Mouse (Mus musculus): ENCODE data around the gene Dhx58. TPM values are rescaled to one million over a fixed set of nuclear protein-coding genes. Genes with fewer than 3 reads are reported as not detected.

Gene Dhx58
- polyA plus RNA-seq, 1 experiment from 2014 or later = 2.7 TPM

DNA sequence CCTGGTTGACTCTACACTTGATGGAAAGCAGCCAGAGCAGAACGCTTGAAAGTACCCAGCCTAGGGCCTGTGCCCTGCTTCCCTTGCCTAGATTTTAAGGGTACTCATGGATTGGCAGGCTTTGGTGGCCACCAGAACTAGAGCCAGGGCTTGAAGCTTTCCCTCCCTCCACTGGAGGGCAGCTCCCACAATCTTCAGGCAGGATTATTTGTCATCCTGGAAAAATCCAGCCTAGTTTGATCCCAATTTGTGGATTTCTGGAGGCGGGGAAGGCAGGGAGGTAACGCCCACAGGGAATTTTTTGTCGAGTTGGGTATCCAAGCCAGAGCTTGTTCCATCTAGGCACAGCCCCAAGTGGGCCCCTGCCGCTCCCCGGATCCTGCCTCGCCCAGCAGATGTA lies 13.7 kb downstream of the Dhx58 start:
- WGBS = 80% methylated on average over 7 of the region's 7 CpGs

DNA sequence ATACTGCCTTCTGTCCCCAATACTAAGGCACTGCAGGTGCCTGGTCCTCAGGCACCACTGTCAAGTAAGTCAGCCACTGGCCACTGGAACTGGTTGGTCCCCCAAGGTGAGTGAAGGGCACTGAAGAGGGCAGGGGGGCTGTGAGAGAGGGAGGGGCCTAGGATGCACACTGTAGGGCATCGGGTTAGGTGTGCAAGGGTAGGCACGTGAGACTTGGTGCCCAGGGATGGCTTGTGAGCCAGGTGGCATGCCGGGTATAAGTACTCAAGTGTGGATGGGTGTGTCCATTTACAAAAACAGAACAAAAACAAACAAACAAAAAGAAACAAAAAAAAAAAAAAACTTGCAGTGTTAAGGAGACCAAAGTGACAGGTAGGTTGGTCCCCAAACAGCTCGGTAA lies 15.6 kb downstream of the Dhx58 start:
- WGBS = 77% methylated on average over 4 of the region's 4 CpGs
- ATAC-seq (ENCODE audit: low FRiP score) = no peak
- Histone ChIP-seq H3K4me1 (peaks cover 14% of the 10 kb centered on the region), H3K27ac (no peak overlapping the region), H3K27me3 (peaks cover 34% of the 10 kb centered on the region), H3K36me3 (no peaks in the 10 kb centered on the region), H3K4me2 (replicated peaks) (no peak overlapping the region), H3K4me3 (no peak overlapping the region), H3K9ac (no peak overlapping the region), H3K9me3 (replicated peaks) (no peaks in the 10 kb centered on the region)

More for the DNA sequence above, 13.7 kb downstream of the Dhx58 start:
- H3K4me1 ChIP-seq = peaks cover 14% of the 10 kb centered on the region
- H3K4me3 ChIP-seq = no peak overlapping the region
- no peak overlapping the region for H3K9ac ChIP-seq
- ATAC-seq (ENCODE audit: low FRiP score) = no peak
- H3K4me2 ChIP-seq (replicated peaks) = no peak overlapping the region
- H3K27ac ChIP-seq = no peak overlapping the region
- H3K9me3 ChIP-seq (replicated peaks) = no peaks in the 10 kb centered on the region
- H3K27me3 ChIP-seq = peaks cover 34% of the 10 kb centered on the region
- no peaks in the 10 kb centered on the region for H3K36me3 ChIP-seq

DNA sequence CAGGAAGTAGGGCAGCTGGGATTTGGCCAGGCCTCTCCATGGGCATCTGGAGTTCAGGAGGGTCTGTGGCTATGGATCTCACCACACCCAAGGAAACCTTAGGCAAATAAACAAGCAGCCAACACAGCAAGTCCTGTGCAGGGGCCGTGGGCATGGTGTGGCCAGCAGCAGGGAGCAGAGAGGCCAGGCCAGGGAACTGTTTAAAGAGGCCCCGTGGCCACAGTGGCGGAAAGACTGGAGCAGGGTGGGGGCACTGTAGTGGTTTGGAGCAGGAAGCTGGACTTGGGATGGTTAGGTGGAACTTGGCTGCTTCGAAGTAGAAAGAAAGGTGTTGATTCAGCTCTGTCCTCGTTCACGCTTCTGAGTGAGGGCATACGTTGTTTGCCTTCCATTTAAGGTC lies 16.8 kb downstream of the Dhx58 start:
- no peaks in the 10 kb centered on the region for H3K9me3 ChIP-seq (replicated peaks)
- no peak overlapping the region; the same call in 1 of the 2 replicates for H3K9ac ChIP-seq
- no peak overlapping the region for H3K4me2 ChIP-seq (replicated peaks)
- peaks cover 23% of the 10 kb centered on the region for H3K27me3 ChIP-seq
- peaks cover 7% of the 10 kb centered on the region for H3K4me1 ChIP-seq
- no peaks in the 10 kb centered on the region for H3K36me3 ChIP-seq
- no peak overlapping the region for H3K4me3 ChIP-seq
- WGBS = 71% methylated on average over 7 of the region's 7 CpGs
- no peak overlapping the region for H3K27ac ChIP-seq
- no peak for ATAC-seq (ENCODE audit: low FRiP score)

DNA sequence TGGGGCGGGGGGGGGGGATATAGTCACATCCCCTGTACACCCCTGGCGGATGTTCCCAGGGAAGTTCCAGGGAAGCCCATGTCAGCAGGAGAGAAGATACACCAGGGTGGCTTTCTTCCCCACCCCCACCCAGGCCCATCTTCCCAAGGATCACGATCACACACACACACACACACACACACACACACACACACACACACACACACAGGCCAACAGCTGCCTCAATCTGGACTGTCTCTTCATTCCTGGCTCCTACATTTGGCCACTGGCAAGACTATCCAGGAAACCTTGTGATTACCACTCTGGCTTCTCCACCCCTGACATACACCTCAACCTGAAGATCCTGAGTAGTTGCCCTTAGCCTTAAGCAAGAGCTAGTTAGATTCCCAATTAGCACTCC lies 18.7 kb downstream of the Dhx58 start:
- no peak for ATAC-seq (ENCODE audit: low FRiP score)
- Histone ChIP-seq H3K9ac (no peak overlapping the region), H3K4me3 (no peak overlapping the region), H3K9me3 (replicated peaks) (no peaks in the 10 kb centered on the region), H3K36me3 (no peaks in the 10 kb centered on the region), H3K4me2 (replicated peaks) (no peak overlapping the region), H3K27me3 (peaks cover 4% of the 10 kb centered on the region; the same call in 1 of the 2 replicates), H3K4me1 (no peaks in the 10 kb centered on the region), H3K27ac (no peak overlapping the region)
- 78% methylated on average over 2 of the region's 3 CpGs for WGBS

DNA sequence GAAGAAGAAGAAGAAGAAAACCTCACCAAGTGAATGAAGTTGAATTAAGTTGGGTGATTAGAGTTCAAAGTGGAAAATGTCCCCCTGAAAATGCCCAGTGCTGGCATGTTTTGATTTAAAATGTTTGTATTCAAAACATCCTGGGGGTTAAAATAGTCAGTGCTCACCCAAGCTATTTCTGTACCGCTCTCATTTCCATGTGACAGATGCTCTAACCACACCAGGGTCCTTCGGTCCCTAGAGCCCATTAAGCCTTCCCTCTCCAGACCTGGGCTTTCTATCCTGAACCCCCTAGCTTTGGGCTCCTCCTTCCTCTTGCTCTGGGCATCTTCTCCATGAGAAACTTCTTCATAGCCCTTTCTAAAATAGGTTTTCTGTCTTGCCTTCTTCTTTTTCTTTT lies 20.0 kb downstream of the Dhx58 start:
- Histone ChIP-seq H3K27me3 (no peaks in the 10 kb centered on the region), H3K27ac (no peak overlapping the region), H3K36me3 (no peaks in the 10 kb centered on the region), H3K4me2 (replicated peaks) (no peak overlapping the region), H3K9me3 (replicated peaks) (no peaks in the 10 kb centered on the region), H3K4me1 (no peaks in the 10 kb centered on the region), H3K4me3 (no peak overlapping the region), H3K9ac (no peak overlapping the region)
- ATAC-seq (ENCODE audit: low FRiP score) = no peak
- WGBS = 77% methylated on average over 2 of the region's 2 CpGs

DNA sequence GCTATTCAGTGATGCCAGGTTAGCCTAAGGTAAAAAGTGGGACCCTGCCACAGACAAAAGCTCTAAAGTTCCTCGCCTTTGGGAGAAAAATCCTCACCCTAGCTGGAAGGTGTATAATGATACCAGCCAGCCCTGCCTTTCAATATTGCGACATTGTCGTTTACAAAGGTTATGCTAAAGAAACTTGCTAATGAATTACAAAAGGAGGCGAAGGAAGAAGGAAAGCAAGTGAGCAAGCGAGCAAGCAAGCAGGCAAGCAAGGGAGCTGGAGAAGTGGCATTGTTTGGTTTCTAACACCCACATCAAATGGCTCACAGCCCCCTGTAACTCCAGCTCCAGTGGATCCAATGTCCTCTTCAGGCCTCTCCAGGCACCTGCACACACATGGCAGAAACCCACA lies 21.5 kb downstream of the Dhx58 start:
- Histone ChIP-seq H3K27me3 (no peaks in the 10 kb centered on the region), H3K27ac (no peak overlapping the region), H3K36me3 (no peaks in the 10 kb centered on the region), H3K4me1 (no peaks in the 10 kb centered on the region), H3K4me2 (replicated peaks) (no peak overlapping the region), H3K4me3 (no peak overlapping the region), H3K9me3 (replicated peaks) (no peaks in the 10 kb centered on the region), H3K9ac (no peak overlapping the region)
- ATAC-seq (ENCODE audit: low FRiP score) = no peak
- WGBS = 64% methylated on average over 5 of the region's 5 CpGs

DNA sequence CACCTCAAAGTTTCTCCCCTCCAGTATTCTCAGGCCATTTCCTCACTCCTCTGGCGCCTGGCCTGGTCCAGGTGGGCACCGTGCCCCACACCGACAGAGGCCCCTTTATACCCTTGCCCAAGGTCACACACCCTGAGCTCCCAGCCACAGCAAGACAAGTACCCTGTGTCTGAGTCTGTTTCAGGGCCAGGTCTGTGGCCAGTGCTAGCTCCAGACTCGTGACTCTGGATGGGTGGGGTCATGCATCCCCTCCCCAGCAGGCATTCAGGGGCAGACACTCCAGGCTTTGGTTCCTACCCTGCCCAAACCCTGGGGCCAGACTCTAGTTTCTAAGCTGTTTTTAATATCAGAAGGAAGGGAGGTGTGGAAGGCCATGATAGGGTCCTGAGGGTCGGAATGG lies 22.2 kb downstream of the Dhx58 start:
- Histone ChIP-seq H3K4me2 (replicated peaks) (no peak overlapping the region), H3K9me3 (replicated peaks) (no peaks in the 10 kb centered on the region), H3K4me1 (no peaks in the 10 kb centered on the region), H3K9ac (no peak overlapping the region), H3K36me3 (no peaks in the 10 kb centered on the region), H3K27me3 (no peaks in the 10 kb centered on the region), H3K27ac (no peak overlapping the region), H3K4me3 (no peak overlapping the region)
- no peak for ATAC-seq (ENCODE audit: low FRiP score)
- WGBS = 81% methylated on average over 5 of the region's 5 CpGs

DNA sequence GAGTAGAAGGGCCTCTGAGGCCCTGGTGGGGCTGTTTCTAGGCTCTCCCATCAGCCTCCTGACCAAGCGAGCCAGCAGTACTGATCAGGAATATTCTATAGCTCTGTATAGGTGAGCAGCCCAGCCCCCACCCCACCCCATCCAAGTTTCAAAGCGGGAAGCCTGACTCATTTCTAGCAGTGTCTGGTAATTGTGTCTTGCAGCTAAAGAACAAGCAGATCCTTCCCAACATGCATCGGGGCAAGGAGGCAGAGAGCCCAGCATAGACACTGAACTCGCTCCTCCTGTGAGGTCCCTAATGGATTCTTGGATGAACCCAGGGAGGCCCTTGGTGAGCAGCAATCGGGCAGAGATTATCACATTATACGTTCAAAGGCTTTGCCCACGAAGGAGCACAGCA lies 26.3 kb downstream of the Dhx58 start:
- H3K4me1 ChIP-seq = peaks cover 6% of the 10 kb centered on the region
- H3K27me3 ChIP-seq = peaks cover 18% of the 10 kb centered on the region
- no peak for ATAC-seq (ENCODE audit: low FRiP score)
- H3K9ac ChIP-seq = no peak overlapping the region
- H3K9me3 ChIP-seq (replicated peaks) = no peaks in the 10 kb centered on the region
- no peak overlapping the region for H3K4me2 ChIP-seq (replicated peaks)
- H3K36me3 ChIP-seq = no peaks in the 10 kb centered on the region
- H3K4me3 ChIP-seq = no peak overlapping the region
- 63% methylated on average over 7 of the region's 7 CpGs for WGBS
- no peak overlapping the region for H3K27ac ChIP-seq

DNA sequence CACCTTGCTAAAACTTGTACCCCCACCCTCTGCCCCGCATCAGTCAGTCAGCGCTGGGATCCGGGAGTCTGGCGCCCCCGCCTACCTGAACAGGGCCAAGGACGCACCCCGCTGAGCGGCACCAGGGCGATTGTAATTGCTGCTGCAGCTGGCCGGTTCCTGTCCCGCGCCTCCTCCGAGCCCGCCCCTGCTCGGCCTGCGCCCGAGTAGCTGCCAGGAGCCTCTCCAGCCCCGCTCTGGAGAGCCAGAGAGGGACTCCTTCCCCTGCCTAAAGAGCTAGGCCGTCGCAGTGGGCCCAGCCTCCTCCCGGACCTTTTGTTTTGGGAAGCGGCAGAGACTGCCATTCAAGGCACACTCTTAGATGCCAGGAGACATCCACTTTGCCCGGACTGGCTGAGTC lies 30.9 kb downstream of the Dhx58 start:
- H3K4me1 ChIP-seq = peaks cover 6% of the 10 kb centered on the region
- WGBS = under 1% methylated on average over 20 of the region's 23 CpGs
- peak overlapping the region; percentile 43 for H3K4me2 ChIP-seq (replicated peaks)
- H3K9ac ChIP-seq = peak overlapping the region; percentile 50
- no peak for ATAC-seq (ENCODE audit: low FRiP score)
- peak overlapping the region; percentile 16; the same call in 1 of the 2 replicates for H3K4me3 ChIP-seq
- H3K9me3 ChIP-seq (replicated peaks) = no peaks in the 10 kb centered on the region
- no peak overlapping the region for H3K27ac ChIP-seq
- H3K27me3 ChIP-seq = peaks cover 26% of the 10 kb centered on the region
- H3K36me3 ChIP-seq = no peaks in the 10 kb centered on the region

DNA sequence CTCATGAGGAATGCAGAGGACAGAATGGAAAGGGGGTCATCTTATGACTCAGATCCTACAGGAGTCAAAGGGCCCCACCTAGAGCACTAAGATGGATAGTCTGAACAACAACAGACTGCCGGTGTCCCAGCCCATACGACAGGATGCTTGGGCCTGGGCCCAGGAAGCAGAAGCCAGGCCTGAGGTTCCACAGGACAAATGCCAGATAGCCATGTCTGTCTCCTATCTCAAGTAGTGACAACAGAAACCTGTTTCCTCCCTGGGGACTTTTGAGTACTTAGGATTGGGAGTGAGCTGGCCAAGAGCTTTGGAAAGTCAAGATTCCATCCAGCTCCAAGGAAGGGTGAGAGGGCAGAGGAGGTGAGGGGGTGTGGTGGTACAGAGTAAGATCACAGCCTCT lies 32.1 kb downstream of the Dhx58 start:
- Histone ChIP-seq H3K27ac (no peak overlapping the region), H3K4me3 (no peak overlapping the region), H3K9me3 (replicated peaks) (no peaks in the 10 kb centered on the region), H3K9ac (no peak overlapping the region), H3K27me3 (peaks cover 26% of the 10 kb centered on the region), H3K4me2 (replicated peaks) (no peak overlapping the region), H3K36me3 (no peaks in the 10 kb centered on the region), H3K4me1 (peaks cover 6% of the 10 kb centered on the region)
- 83% methylated on average over 2 of the region's 2 CpGs for WGBS
- no peak for ATAC-seq (ENCODE audit: low FRiP score)

DNA sequence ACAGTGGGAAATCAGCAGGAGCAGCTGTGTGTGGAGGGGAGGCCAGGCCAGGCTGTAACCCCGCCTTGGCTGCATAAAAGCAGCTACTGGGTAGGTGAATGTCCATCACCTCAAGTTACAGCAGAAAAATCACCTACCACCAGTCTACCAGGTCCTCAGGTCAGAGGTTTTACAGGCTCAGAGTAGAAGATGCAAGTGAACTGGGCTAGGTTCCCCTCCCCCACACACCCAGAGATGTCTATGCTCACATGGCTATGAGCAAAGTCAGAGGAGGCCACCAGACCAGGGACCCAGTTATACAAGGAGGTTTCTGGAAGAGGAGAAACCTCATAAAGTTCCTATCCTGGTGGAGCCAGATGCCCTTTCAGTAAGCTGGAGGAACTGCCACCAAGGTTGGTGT lies 33.0 kb downstream of the Dhx58 start:
- H3K27ac ChIP-seq = no peak overlapping the region
- no peak overlapping the region for H3K9ac ChIP-seq
- no peaks in the 10 kb centered on the region for H3K9me3 ChIP-seq (replicated peaks)
- 86% methylated on average over 1 of the region's 1 CpGs for WGBS
- peaks cover 6% of the 10 kb centered on the region for H3K4me1 ChIP-seq
- peaks cover 21% of the 10 kb centered on the region for H3K27me3 ChIP-seq
- no peak overlapping the region for H3K4me2 ChIP-seq (replicated peaks)
- ATAC-seq (ENCODE audit: low FRiP score) = no peak
- no peaks in the 10 kb centered on the region for H3K36me3 ChIP-seq
- H3K4me3 ChIP-seq = no peak overlapping the region

DNA sequence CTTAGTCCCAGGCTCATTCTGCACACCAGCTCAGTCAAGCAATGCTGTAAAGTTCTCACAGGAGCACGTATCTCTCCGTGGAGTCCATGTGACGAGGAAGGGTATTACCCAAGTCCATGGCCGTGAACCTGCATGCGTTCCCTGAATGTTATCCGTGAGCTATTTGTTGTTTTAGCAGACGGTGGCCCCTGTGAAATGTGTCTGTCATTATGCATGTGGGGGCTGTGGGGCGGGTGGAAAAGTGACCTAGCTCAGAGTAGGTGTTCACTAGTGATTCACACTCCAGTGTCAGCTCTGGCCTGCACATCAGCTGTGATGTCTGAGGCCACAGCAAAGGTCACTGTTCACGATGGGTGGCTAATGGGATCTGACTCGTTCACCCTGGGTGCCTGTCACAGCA lies 44.3 kb downstream of the Dhx58 start:
- no peak for ATAC-seq (ENCODE audit: low FRiP score)
- Histone ChIP-seq H3K27ac (no peak overlapping the region), H3K4me3 (no peak overlapping the region), H3K4me2 (replicated peaks) (no peak overlapping the region), H3K27me3 (peaks cover 5% of the 10 kb centered on the region; the same call in 1 of the 2 replicates), H3K36me3 (no peaks in the 10 kb centered on the region), H3K9me3 (replicated peaks) (no peaks in the 10 kb centered on the region), H3K4me1 (peaks cover 7% of the 10 kb centered on the region), H3K9ac (no peak overlapping the region)
- WGBS = 70% methylated on average over 10 of the region's 10 CpGs

DNA sequence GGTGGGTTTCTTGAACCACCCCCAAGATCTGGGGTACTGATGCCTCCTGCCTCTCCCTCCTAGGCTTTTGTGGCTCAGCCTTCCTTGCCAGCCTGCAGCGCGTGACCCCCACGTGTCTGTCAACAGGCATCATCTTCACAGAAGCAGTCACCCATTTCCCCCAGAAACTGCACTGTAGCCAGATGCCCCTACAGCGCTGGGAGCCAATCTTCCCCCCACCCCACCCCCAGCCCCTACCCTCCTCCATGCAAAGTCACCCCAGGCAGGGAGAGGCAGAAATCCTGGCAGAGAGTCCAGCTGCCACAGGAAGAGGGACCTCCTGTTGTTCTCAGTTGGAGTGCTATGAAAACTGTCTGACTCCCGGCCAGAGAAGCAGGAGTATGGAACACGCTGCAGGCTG lies 47.6 kb downstream of the Dhx58 start:
- no peak overlapping the region for H3K9ac ChIP-seq
- WGBS = 18% methylated on average over 6 of the region's 6 CpGs

More for the DNA sequence above, 47.6 kb downstream of the Dhx58 start:
- no peak overlapping the region for H3K4me2 ChIP-seq (replicated peaks)
- H3K9me3 ChIP-seq (replicated peaks) = no peaks in the 10 kb centered on the region
- H3K27ac ChIP-seq = no peak overlapping the region
- H3K4me3 ChIP-seq = no peak overlapping the region
- ATAC-seq (ENCODE audit: low FRiP score) = no peak
- peaks cover 12% of the 10 kb centered on the region for H3K4me1 ChIP-seq
- H3K36me3 ChIP-seq = no peaks in the 10 kb centered on the region
- peaks cover 13% of the 10 kb centered on the region for H3K27me3 ChIP-seq
